Mouse (Mus musculus) frontal cortex, postnatal 10 days (tissue): Measurements from ENCODE around the gene Lrrn4cl.
A peak's percentile ranks its signal among the peaks of the same experiment; 100 is the strongest.
"Not testable (repeated sequence)": the region's sequence is repeated elsewhere in the genome, so short reads cannot be mapped to it uniquely, and the experiment has no call there.

ENCODE experiments used
- DNase-seq, 2 experiments: peaks; one replicate each; pipeline ENCODE4 v3.0.0; 2022; ENCODE audit warnings: low spot score in 2 of 2, mixed read lengths in 1 of 2

Lrrn4cl gene

GRCm38 (mm10) chr19:8838041-8838730 is 12.4 kb upstream of the Lrrn4cl start:
- no peak for DNase-seq

- DNase-seq: peak; percentile 78 to 84
These were observed 11.3 kb upstream of the Lrrn4cl start, which contains the start of gene Gng3 for GRCm38 (mm10) chr19:8839103-8839907. TSS of gene Gng3 (minus strand) at chr19:8839194.

- DNase-seq: peak; percentile 66 to 69
These were observed 10.4 kb upstream of the Lrrn4cl start for GRCm38 (mm10) chr19:8839908-8840791.

GRCm38 (mm10) chr19:8841012-8841411 is 9.6 kb upstream of the Lrrn4cl start:
- DNase-seq: no peak

- no peak for DNase-seq
These were observed 7.6 kb upstream of the Lrrn4cl start for GRCm38 (mm10) chr19:8842961-8843360.

GRCm38 (mm10) chr19:8844371-8845129 is 6.0 kb upstream of the Lrrn4cl start:
- peak; percentile 42 to 66 for DNase-seq

- no peak for DNase-seq
These were observed 2.2 kb upstream of the Lrrn4cl start for GRCm38 (mm10) chr19:8848356-8848755.

- no peak for DNase-seq
These were observed 1.1 kb downstream of the Lrrn4cl start for GRCm38 (mm10) chr19:8851639-8852038.

- no peak for DNase-seq
These were observed 1.8 kb downstream of the Lrrn4cl start for GRCm38 (mm10) chr19:8852236-8852928.

- DNase-seq: no peak
These were observed 2.5 kb downstream of the Lrrn4cl start for GRCm38 (mm10) chr19:8853117-8853516.

GRCm38 (mm10) chr19:8857689-8858088 is 7.1 kb downstream of the Lrrn4cl start:
- DNase-seq: no peak

GRCm38 (mm10) chr19:8859018-8859417 is 8.4 kb downstream of the Lrrn4cl start:
- no peak for DNase-seq

GRCm38 (mm10) chr19:8864265-8864664 is 13.7 kb downstream of the Lrrn4cl start:
- DNase-seq: no peak

- DNase-seq: not testable (repeated sequence)
These were observed 19.8 kb downstream of the Lrrn4cl start for GRCm38 (mm10) chr19:8870381-8870780.

- DNase-seq: no peak
These were observed 20.3 kb downstream of the Lrrn4cl start for GRCm38 (mm10) chr19:8870838-8871237.

- DNase-seq: peak; percentile 97 to 98
These were observed 21.0 kb downstream of the Lrrn4cl start, which contains the start of gene Ubxn1 for GRCm38 (mm10) chr19:8871267-8872186. TSS of gene Ubxn1 (plus strand) at chr19:8871496.

GRCm38 (mm10) chr19:8872266-8872840 is 21.8 kb downstream of the Lrrn4cl start:
- no peak for DNase-seq

GRCm38 (mm10) chr19:8875031-8875430 is 24.5 kb downstream of the Lrrn4cl start:
- no peak for DNase-seq
